ENCODE assay signal across 7 mouse cellular contexts in genomic region chr9:107697811-107698521, GRCm38 (mm10). TPM values are rescaled to one million over a fixed set of nuclear protein-coding genes. Genes with fewer than 3 reads are reported as not detected.
A peak's percentile ranks its signal among the peaks of the same experiment; 100 is the strongest.
DNase-seq lines count a peak whose midpoint lies in the region; ATAC-seq lines count a peak whose summit lies in the region.

No protein-coding gene starts in this region.

- DNase-seq in liver, embryonic 11.5 days (ENCODE audit: low spot score), result no peak
- DNase-seq in kidney, postnatal 4 days, result peak; percentile 70 to 75
- peak; percentile 52 for DNase-seq in retina, postnatal 7 days (ENCODE audit: low read depth, low spot score)
- DNase-seq in adrenal gland, adult (ENCODE audit: inconsistent age in 2 of 2, low spot score in 1 of 2), result no peak
- no peak for DNase-seq in gastrocnemius, adult 8-10 months (ENCODE audit: low spot score in 2 of 2)

- H3K4me2 ChIP-seq in liver, embryonic 11.5 days, result no peak overlapping the region
- no peak overlapping the region for H3K4me2 ChIP-seq in liver, embryonic 12.5 days
- H3K4me2 ChIP-seq in embryonic facial prominence, embryonic 15.5 days (replicated peaks), result peak overlapping the region; percentile 21; the same call in 1 of the 2 replicates

- H3K27ac ChIP-seq in liver, embryonic 11.5 days (ENCODE audit: low read depth, low read length), result peak overlapping the region; percentile 49; the same call in 1 of the 2 replicates
- no peak overlapping the region for H3K27ac ChIP-seq in liver, embryonic 12.5 days
- H3K27ac ChIP-seq in embryonic facial prominence, embryonic 15.5 days (replicated peaks), result peak overlapping the region; percentile 81

- H3K27me3 ChIP-seq in liver, embryonic 11.5 days (replicated peaks; ENCODE audit: control insufficient read depth, insufficient read depth, low read length), result peaks cover 17% of the 10 kb centered on the region
- peaks cover 73% of the 10 kb centered on the region for H3K27me3 ChIP-seq in liver, embryonic 12.5 days (replicated peaks)
- H3K27me3 ChIP-seq in embryonic facial prominence, embryonic 15.5 days, result no peaks in the 10 kb centered on the region

- no peaks in the 10 kb centered on the region for H3K9me3 ChIP-seq in liver, embryonic 11.5 days (ENCODE audit: control insufficient read depth, low read length)
- no peaks in the 10 kb centered on the region for H3K9me3 ChIP-seq in liver, embryonic 12.5 days (replicated peaks)
- no peaks in the 10 kb centered on the region for H3K9me3 ChIP-seq in embryonic facial prominence, embryonic 15.5 days (replicated peaks)

- ATAC-seq in liver, embryonic 11.5 days (replicated peaks; ENCODE audit: low FRiP score), result no peak
- no peak for ATAC-seq in liver, embryonic 12.5 days
- no peak for ATAC-seq in embryonic facial prominence, embryonic 15.5 days (ENCODE audit: insufficient number of reproducible peaks, low FRiP score, low TSS enrichment, low read depth)

- H3K36me3 ChIP-seq in liver, embryonic 11.5 days (ENCODE audit: control insufficient read depth, insufficient read depth, low read length), result no peaks in the 10 kb centered on the region
- H3K36me3 ChIP-seq in liver, embryonic 12.5 days, result no peaks in the 10 kb centered on the region
- H3K36me3 ChIP-seq in embryonic facial prominence, embryonic 15.5 days, result peaks cover 16% of the 10 kb centered on the region; the same call in 1 of the 2 replicates

- no peak overlapping the region for H3K9ac ChIP-seq in liver, embryonic 11.5 days (ENCODE audit: low read depth, low read length)
- H3K9ac ChIP-seq in liver, embryonic 12.5 days, result no peak overlapping the region
- H3K9ac ChIP-seq in embryonic facial prominence, embryonic 15.5 days, result no peak overlapping the region

- no peak overlapping the region for H3K4me3 ChIP-seq in liver, embryonic 11.5 days (ENCODE audit: low read depth, low read length)
- H3K4me3 ChIP-seq in liver, embryonic 12.5 days, result no peak overlapping the region
- no peak overlapping the region for H3K4me3 ChIP-seq in embryonic facial prominence, embryonic 15.5 days (replicated peaks)

- WGBS in liver, embryonic 11.5 days, result 45% methylated on average over 14 of the region's 14 CpGs
- 50% methylated on average over 14 of the region's 14 CpGs for WGBS in liver, embryonic 12.5 days (ENCODE audit: insufficient replicate concordance)
- WGBS in embryonic facial prominence, embryonic 15.5 days, result 30% methylated on average over 14 of the region's 14 CpGs

- peaks cover 38% of the 10 kb centered on the region for H3K4me1 ChIP-seq in liver, embryonic 11.5 days (replicated peaks; ENCODE audit: control insufficient read depth, insufficient read depth, low read length)
- H3K4me1 ChIP-seq in liver, embryonic 12.5 days, result peaks cover 34% of the 10 kb centered on the region
- H3K4me1 ChIP-seq in embryonic facial prominence, embryonic 15.5 days, result peaks cover 95% of the 10 kb centered on the region

RNA-seq across cellular contexts. Expression of gene Sema3f, which starts 12.3 kb away (rescaled TPM):
- polyA plus RNA-seq in liver, embryonic 11.5 days (2014; fragmentation: Nextera tagmentation; extraction: Ambion mirVana), result 5.9 and 6.2 TPM in 2 replicates
- 3.9 and 4.2 TPM in 2 replicates for polyA plus RNA-seq in liver, embryonic 12.5 days (2016; fragmentation: Nextera tagmentation; extraction: Ambion mirVana)
- polyA plus RNA-seq in embryonic facial prominence, embryonic 15.5 days (2015; fragmentation: Nextera tagmentation; extraction: Ambion mirVana), result 40.6 and 44.6 TPM in 2 replicates
- total RNA-seq in gastrocnemius, adult 8-10 months (2022), result 1 to 10 TPM; 3.3 to 4.6 (median 4.3) TPM

RNA-seq across cellular contexts. Expression of gene Gnat1, which starts 18.5 kb away (rescaled TPM):
- 4.7 and 5.0 TPM in 2 replicates for polyA plus RNA-seq in liver, embryonic 11.5 days (2014; fragmentation: Nextera tagmentation; extraction: Ambion mirVana)
- polyA plus RNA-seq in liver, embryonic 12.5 days (2016; fragmentation: Nextera tagmentation; extraction: Ambion mirVana), result 1.9 and 2.4 TPM in 2 replicates
- 1.9 and 3.4 TPM in 2 replicates for polyA plus RNA-seq in embryonic facial prominence, embryonic 15.5 days (2015; fragmentation: Nextera tagmentation; extraction: Ambion mirVana)
- total RNA-seq in gastrocnemius, adult 8-10 months (2022), result not detected

RNA-seq across cellular contexts. Expression of gene Slc38a3, which starts 28.6 kb away (rescaled TPM):
- polyA plus RNA-seq in liver, embryonic 11.5 days (2014; fragmentation: Nextera tagmentation; extraction: Ambion mirVana), result 3.9 and 4.0 TPM in 2 replicates
- polyA plus RNA-seq in liver, embryonic 12.5 days (2016; fragmentation: Nextera tagmentation; extraction: Ambion mirVana), result 2.8 and 3.3 TPM in 2 replicates
- polyA plus RNA-seq in embryonic facial prominence, embryonic 15.5 days (2015; fragmentation: Nextera tagmentation; extraction: Ambion mirVana), result 3.7 and 4.2 TPM in 2 replicates
- 10 to 100 TPM; 37.4 to 49.3 (median 45.9) TPM for total RNA-seq in gastrocnemius, adult 8-10 months (2022)

Comparison
In these comparisons a context has a peak if more than half of its experiments do, and no peak if none do; other contexts are left out.
1. DNase-seq: peak in kidney, postnatal 4 days (2 of 2) and retina, postnatal 7 days (single experiment); none in liver, embryonic 11.5 days (single experiment), adrenal gland, adult (0 of 2) and gastrocnemius, adult 8-10 months (0 of 2).